ENCODE assay signal across 8 mouse cellular contexts in the genomic region with DNA sequence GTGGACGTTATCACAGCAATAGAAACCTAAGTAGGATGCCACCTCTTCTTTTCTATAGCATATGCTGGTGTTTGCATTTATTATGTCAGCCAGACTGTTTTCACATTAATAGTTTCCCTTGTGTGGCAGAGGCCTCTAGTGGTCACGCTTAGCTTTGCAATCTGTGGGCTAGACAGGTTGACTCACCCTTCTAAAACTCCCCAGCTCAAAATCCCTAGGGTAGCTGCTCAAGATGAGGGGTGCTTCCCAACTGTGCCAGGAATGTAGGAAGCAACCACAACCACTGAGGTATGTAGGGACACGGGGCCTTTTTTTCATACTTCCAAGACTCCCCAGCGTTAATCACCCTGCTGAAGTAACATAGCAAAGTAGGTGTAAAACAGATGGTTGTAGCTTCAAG.
DNase-seq lines count a peak whose midpoint lies in the region; ATAC-seq lines count a peak whose summit lies in the region.

No protein-coding gene starts in this region.

- intact Hi-C loops in left cerebral cortex, postnatal 25 days (cut with DNase I), result loop anchor here (5.0 to 10.0 kb wide), 2 partner anchors 469 to 842 kb away; partner anchors contain the start of gene AI593442

- no peak overlapping the region for H3K9ac ChIP-seq in hindbrain, embryonic 13.5 days

- no peaks in the 10 kb centered on the region for H3K27me3 ChIP-seq in embryonic facial prominence, embryonic 10.5 days (replicated peaks; ENCODE audit: low read depth, poor library complexity, severe bottlenecking)
- no peaks in the 10 kb centered on the region for H3K27me3 ChIP-seq in hindbrain, embryonic 13.5 days

- no peaks in the 10 kb centered on the region for H3K9me3 ChIP-seq in embryonic facial prominence, embryonic 10.5 days
- no peaks in the 10 kb centered on the region for H3K9me3 ChIP-seq in hindbrain, embryonic 13.5 days

- H3K36me3 ChIP-seq in embryonic facial prominence, embryonic 10.5 days (replicated peaks), result no peaks in the 10 kb centered on the region
- H3K36me3 ChIP-seq in hindbrain, embryonic 13.5 days, result no peaks in the 10 kb centered on the region

- H3K4me3 ChIP-seq in embryonic facial prominence, embryonic 10.5 days, result no peak overlapping the region
- H3K4me3 ChIP-seq in hindbrain, embryonic 13.5 days, result no peak overlapping the region

- no peak overlapping the region for H3K4me2 ChIP-seq in hindbrain, embryonic 13.5 days

- peak; percentile 22 to 38 for DNase-seq in urinary bladder, adult 18-20 months (ENCODE audit: low spot score in 2 of 2)
- DNase-seq in urinary bladder, postnatal 10 days (ENCODE audit: low spot score), result no peak
- peak; percentile 52 for DNase-seq in adrenal gland, postnatal 25 days
- peak; percentile 27 for DNase-seq in embryonic facial prominence, embryonic 10.5 days (ENCODE audit: low spot score)
- peak; percentile 51 to 67 for DNase-seq in left cerebral cortex, postnatal 25 days (ENCODE audit: low spot score in 2 of 2)
- DNase-seq in retina, embryonic 14.5 days (ENCODE audit: low spot score), result peak; percentile 74

- no peak overlapping the region for H3K27ac ChIP-seq in embryonic facial prominence, embryonic 10.5 days (replicated peaks)
- H3K27ac ChIP-seq in hindbrain, embryonic 13.5 days, result no peak overlapping the region

- 39% methylated on average over 4 of the region's 4 CpGs for WGBS in embryonic facial prominence, embryonic 10.5 days
- WGBS in hindbrain, embryonic 13.5 days, result 37% methylated on average over 4 of the region's 4 CpGs

- peak; percentile 13; the same call in 1 of the 2 replicates for ATAC-seq in hindbrain, embryonic 13.5 days (ENCODE audit: low FRiP score)
- ATAC-seq in monocyte, adult 5-6 weeks (replicated peaks; ENCODE audit: insufficient number of reproducible peaks, low FRiP score, low TSS enrichment, poor library complexity, severe bottlenecking), result no peak

- H3K4me1 ChIP-seq in embryonic facial prominence, embryonic 10.5 days, result no peaks in the 10 kb centered on the region
- H3K4me1 ChIP-seq in hindbrain, embryonic 13.5 days (replicated peaks), result no peaks in the 10 kb centered on the region
